Mouse (Mus musculus) left cerebral cortex, postnatal 14 days (tissue): ENCODE measurements around the gene Prkar2b. TPM values are rescaled to one million over a fixed set of nuclear protein-coding genes. Genes with fewer than 3 reads are reported as not detected.

Source experiments
- total RNA-seq, 2 experiments: library from RNA; stranded (reverse); gene quantifications; 2 replicates each; pipeline ENCODE4 v1.2.3; 2021

The Prkar2b gene
- total RNA-seq, 2 experiments from 2014 or later, result 108 to 113 TPM

Other genes starting within 250 kb of the Prkar2b start
- gene Hbp1, start 110.8 kb downstream of the Prkar2b start, total RNA-seq, result 10 to 100 TPM; 19.1 to 19.3 TPM
- 1 to 10 TPM; 3.8 to 3.9 TPM for gene Pik3cg, start 147.4 kb upstream of the Prkar2b start, total RNA-seq